Mouse (Mus musculus): ENCODE measurements around the gene Atxn10. TPM values are rescaled to one million over a fixed set of nuclear protein-coding genes. Genes with fewer than 3 reads are reported as not detected.
A peak's percentile ranks its signal among the peaks of the same experiment; 100 is the strongest.

The Atxn10 gene
- polyA plus RNA-seq, 1 experiment = 216 TPM

DNA sequence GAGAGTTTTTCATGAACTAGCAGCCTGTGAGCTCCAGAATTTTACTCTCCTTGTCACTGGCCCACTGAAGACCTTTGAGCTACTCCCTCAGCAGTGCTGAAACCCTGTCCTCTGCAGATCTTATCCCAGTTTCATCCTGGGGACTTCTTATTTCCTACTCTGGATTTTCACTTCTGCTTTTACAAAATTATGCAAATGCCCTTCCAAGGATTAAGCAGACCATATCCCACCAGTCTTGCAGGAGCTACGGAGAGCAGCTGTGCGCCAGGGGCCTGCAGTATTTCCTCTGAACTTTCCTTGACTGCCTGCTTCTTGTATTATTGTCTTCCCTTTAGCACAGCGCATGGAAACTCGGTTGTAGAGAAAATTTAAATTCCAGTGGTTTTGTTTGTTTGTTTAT, 68.7 kb downstream of the Atxn10 start:
- Histone ChIP-seq H3K4me2 (ENCODE audit: low read depth) (no peak overlapping the region), H3K79me2 (ENCODE audit: control insufficient read depth, insufficient read depth) (no peaks in the 10 kb centered on the region), H3K4me3 (no peak overlapping the region), H3ac (ENCODE audit: control insufficient read depth, insufficient read length) (no peak overlapping the region), H3K36me3 (ENCODE audit: control insufficient read depth, insufficient read depth) (no peaks in the 10 kb centered on the region), H3K27me3 (ENCODE audit: control insufficient read depth, insufficient read depth, insufficient read length) (no peaks in the 10 kb centered on the region)
- TF ChIP-seq CEBPB (IDR thresholded peaks at IDR 0.05; ENCODE audit: insufficient read depth, poor library complexity, severe bottlenecking) = no peak
- TF ChIP-seq TCF12 (IDR thresholded peaks at IDR 0.05; ENCODE audit: insufficient read depth, poor library complexity, severe bottlenecking) = no peak
- TF ChIP-seq POLR2A (IDR thresholded peaks at IDR 0.05; ENCODE audit: insufficient read length, low read depth) = no peak
- no peak for TF ChIP-seq MYOG (IDR thresholded peaks at IDR 0.05; ENCODE audit: control insufficient read depth in 1 of 3, insufficient read depth in 1 of 3, insufficient read length in 2 of 3, low read depth in 2 of 3)
- TF ChIP-seq MYOD1 (IDR thresholded peaks at IDR 0.05; ENCODE audit: control insufficient read depth in 1 of 3, insufficient read length in 2 of 3, low read depth in 2 of 3) = no peak
- no peak for TF ChIP-seq SRF (IDR thresholded peaks at IDR 0.05; ENCODE audit: control insufficient read depth, insufficient read length, low read depth)
- no peak for TF ChIP-seq REST (IDR thresholded peaks at IDR 0.05; ENCODE audit: insufficient read depth, insufficient read length)
- no peak for TF ChIP-seq MAX (IDR thresholded peaks at IDR 0.05; ENCODE audit: low read depth)

DNA sequence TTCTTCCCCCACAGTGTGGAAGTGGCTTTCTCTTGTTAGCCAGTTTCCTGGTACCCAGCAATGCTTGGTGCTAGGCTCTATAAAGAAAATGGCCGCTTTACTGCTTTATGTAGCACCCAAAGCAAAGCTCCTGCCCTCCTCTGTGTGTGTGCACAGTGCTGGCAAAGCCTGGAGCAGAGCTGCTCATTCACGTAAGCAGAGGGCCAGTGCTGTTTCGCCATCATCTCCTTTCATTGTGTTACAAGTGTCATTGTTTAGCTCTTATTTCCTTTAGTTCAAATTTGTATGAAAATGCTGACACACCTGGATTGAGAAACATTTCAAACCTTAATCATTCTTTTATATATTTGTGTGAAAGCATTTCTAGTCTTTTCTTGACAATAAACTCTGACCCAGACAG, 69.5 kb downstream of the Atxn10 start:
- no peak overlapping the region for H3K4me3 ChIP-seq
- H3K36me3 ChIP-seq (ENCODE audit: control insufficient read depth, insufficient read depth) = no peaks in the 10 kb centered on the region
- TF ChIP-seq POLR2AphosphoS2 (IDR thresholded peaks at IDR 0.05; ENCODE audit: insufficient read length, low read depth) = no peak
- no peak for TF ChIP-seq REST (IDR thresholded peaks at IDR 0.05; ENCODE audit: insufficient read depth, insufficient read length)
- TF ChIP-seq MAX (IDR thresholded peaks at IDR 0.05; ENCODE audit: low read depth) = no peak
- TF ChIP-seq TCF12 (IDR thresholded peaks at IDR 0.05; ENCODE audit: insufficient read depth, poor library complexity, severe bottlenecking) = no peak
- no peak overlapping the region for H3ac ChIP-seq (ENCODE audit: control insufficient read depth, insufficient read length)
- no peaks in the 10 kb centered on the region for H3K79me2 ChIP-seq (ENCODE audit: control insufficient read depth, insufficient read depth)
- H3K4me2 ChIP-seq (ENCODE audit: low read depth) = no peak overlapping the region
- no peaks in the 10 kb centered on the region for H3K27me3 ChIP-seq (ENCODE audit: control insufficient read depth, insufficient read depth, insufficient read length)

DNA sequence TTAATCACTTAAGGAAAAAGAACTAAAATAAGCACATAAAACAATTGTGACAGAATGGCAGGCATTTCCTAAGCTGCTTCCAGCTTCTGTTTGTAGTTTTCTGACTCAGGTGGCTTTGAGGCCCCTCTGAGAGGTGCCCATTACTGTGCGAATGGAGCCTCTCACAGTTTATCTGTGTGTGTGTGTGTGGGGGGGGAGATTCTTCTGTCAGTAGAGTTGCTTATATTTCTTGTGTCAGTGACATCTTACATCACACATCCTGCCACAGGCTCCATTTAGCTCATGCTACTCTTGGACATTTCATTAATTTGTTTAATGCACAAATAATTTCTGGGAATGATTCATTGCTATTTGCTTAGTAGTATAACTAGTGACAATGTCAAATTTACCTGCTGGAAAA, 70.8 kb downstream of the Atxn10 start:
- Histone ChIP-seq H3K4me3 (no peak overlapping the region), H3K4me2 (ENCODE audit: low read depth) (no peak overlapping the region), H3K27me3 (ENCODE audit: control insufficient read depth, insufficient read depth, insufficient read length) (no peaks in the 10 kb centered on the region), H3ac (ENCODE audit: control insufficient read depth, insufficient read length) (no peak overlapping the region), H3K79me2 (ENCODE audit: control insufficient read depth, insufficient read depth) (no peaks in the 10 kb centered on the region), H3K36me3 (ENCODE audit: control insufficient read depth, insufficient read depth) (no peaks in the 10 kb centered on the region)
- TF ChIP-seq TCF12 (IDR thresholded peaks at IDR 0.05; ENCODE audit: insufficient read depth, poor library complexity, severe bottlenecking) (no peak), POLR2A (IDR thresholded peaks at IDR 0.05; ENCODE audit: insufficient read length, low read depth) (no peak), MYOG (IDR thresholded peaks at IDR 0.05; ENCODE audit: control insufficient read depth in 1 of 3, insufficient read depth in 1 of 3, insufficient read length in 2 of 3, low read depth in 2 of 3) (no peak), REST (IDR thresholded peaks at IDR 0.05; ENCODE audit: insufficient read depth, insufficient read length) (no peak), E2F4 (IDR thresholded peaks at IDR 0.05; ENCODE audit: insufficient read depth) (no peak), POLR2AphosphoS2 (IDR thresholded peaks at IDR 0.05; ENCODE audit: insufficient read length, low read depth) (no peak), MAX (IDR thresholded peaks at IDR 0.05; ENCODE audit: low read depth) (no peak), SRF (IDR thresholded peaks at IDR 0.05; ENCODE audit: control insufficient read depth, insufficient read length, low read depth) (no peak), USF1 (IDR thresholded peaks at IDR 0.05; ENCODE audit: low read depth) (no peak), MYOD1 (IDR thresholded peaks at IDR 0.05; ENCODE audit: control insufficient read depth in 1 of 3, insufficient read length in 2 of 3, low read depth in 2 of 3) (no peak), TCF3 (IDR thresholded peaks at IDR 0.05; ENCODE audit: insufficient read length, low read depth) (no peak), CEBPB (IDR thresholded peaks at IDR 0.05; ENCODE audit: insufficient read depth, poor library complexity, severe bottlenecking) (no peak)

DNA sequence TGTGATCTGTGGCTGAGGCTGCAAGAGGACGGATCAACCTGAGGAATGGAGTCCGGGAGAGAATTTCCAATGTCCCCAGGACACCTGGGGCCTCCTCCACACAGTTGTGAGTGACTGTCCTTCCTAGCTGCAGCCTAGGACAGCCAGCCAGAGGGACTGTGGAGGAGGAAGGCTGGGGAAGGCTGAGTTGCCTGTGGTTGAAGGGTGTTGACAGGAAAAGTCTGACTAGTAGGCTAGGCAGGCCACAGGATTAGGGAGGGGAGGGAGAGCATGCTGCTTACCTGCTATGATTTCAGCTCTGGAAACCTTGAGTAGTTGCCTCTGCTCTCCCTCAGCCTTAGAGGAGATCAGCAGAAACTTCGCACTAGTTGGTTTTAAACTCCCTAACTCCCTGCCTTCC, 71.3 kb downstream of the Atxn10 start:
- TF ChIP-seq CEBPB (IDR thresholded peaks at IDR 0.05; ENCODE audit: insufficient read depth, poor library complexity, severe bottlenecking) = no peak
- TF ChIP-seq TCF3 (IDR thresholded peaks at IDR 0.05; ENCODE audit: insufficient read length, low read depth) = no peak
- no peak for TF ChIP-seq TCF12 (IDR thresholded peaks at IDR 0.05; ENCODE audit: insufficient read depth, poor library complexity, severe bottlenecking)
- TF ChIP-seq POLR2AphosphoS2 (IDR thresholded peaks at IDR 0.05; ENCODE audit: insufficient read length, low read depth) = no peak
- TF ChIP-seq E2F4 (IDR thresholded peaks at IDR 0.05; ENCODE audit: insufficient read depth) = no peak
- TF ChIP-seq POLR2A (IDR thresholded peaks at IDR 0.05; ENCODE audit: insufficient read length, low read depth) = no peak
- TF ChIP-seq MYOD1 (IDR thresholded peaks at IDR 0.05; ENCODE audit: control insufficient read depth in 1 of 3, insufficient read length in 2 of 3, low read depth in 2 of 3) = peak in 1 of 3 experiments; percentile 52
- no peak for TF ChIP-seq USF1 (IDR thresholded peaks at IDR 0.05; ENCODE audit: low read depth)
- TF ChIP-seq MAX (IDR thresholded peaks at IDR 0.05; ENCODE audit: low read depth) = no peak
- no peak for TF ChIP-seq SRF (IDR thresholded peaks at IDR 0.05; ENCODE audit: control insufficient read depth, insufficient read length, low read depth)
- peak in 1 of 3 experiments; percentile 37 for TF ChIP-seq MYOG (IDR thresholded peaks at IDR 0.05; ENCODE audit: control insufficient read depth in 1 of 3, insufficient read depth in 1 of 3, insufficient read length in 2 of 3, low read depth in 2 of 3)
- no peak for TF ChIP-seq REST (IDR thresholded peaks at IDR 0.05; ENCODE audit: insufficient read depth, insufficient read length)
- H3K79me2 ChIP-seq (ENCODE audit: control insufficient read depth, insufficient read depth) = no peaks in the 10 kb centered on the region
- H3K36me3 ChIP-seq (ENCODE audit: control insufficient read depth, insufficient read depth) = no peaks in the 10 kb centered on the region
- H3ac ChIP-seq (ENCODE audit: control insufficient read depth, insufficient read length) = no peak overlapping the region
- no peaks in the 10 kb centered on the region for H3K27me3 ChIP-seq (ENCODE audit: control insufficient read depth, insufficient read depth, insufficient read length)
- H3K4me2 ChIP-seq (ENCODE audit: low read depth) = no peak overlapping the region
- H3K4me3 ChIP-seq = no peak overlapping the region

DNA sequence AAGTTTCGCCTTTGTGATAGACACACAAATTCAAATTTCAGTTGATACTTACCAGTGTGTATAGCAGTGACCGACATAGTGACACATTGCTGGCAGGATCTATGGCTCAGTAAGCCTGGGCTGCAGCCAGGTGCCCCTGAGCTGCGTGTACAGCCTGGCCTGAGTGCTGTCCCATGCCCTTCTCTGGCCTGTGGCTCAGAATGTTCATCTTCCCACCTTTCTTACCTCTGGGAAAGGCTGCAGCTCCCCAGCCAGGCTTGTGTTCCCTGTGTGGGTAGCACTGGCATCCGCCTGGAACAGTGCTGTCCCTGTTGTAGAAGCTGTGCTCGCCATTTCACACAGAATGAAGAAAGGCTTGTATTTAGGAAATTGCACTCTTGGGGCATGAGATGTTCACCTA, 72.7 kb downstream of the Atxn10 start:
- Histone ChIP-seq H3K4me3 (no peak overlapping the region), H3K36me3 (ENCODE audit: control insufficient read depth, insufficient read depth) (no peaks in the 10 kb centered on the region), H3K27me3 (ENCODE audit: control insufficient read depth, insufficient read depth, insufficient read length) (no peaks in the 10 kb centered on the region), H3ac (ENCODE audit: control insufficient read depth, insufficient read length) (no peak overlapping the region), H3K4me2 (ENCODE audit: low read depth) (no peak overlapping the region), H3K79me2 (ENCODE audit: control insufficient read depth, insufficient read depth) (peaks cover 4% of the 10 kb centered on the region)
- TF ChIP-seq USF1 (IDR thresholded peaks at IDR 0.05; ENCODE audit: low read depth) = no peak
- no peak for TF ChIP-seq CEBPB (IDR thresholded peaks at IDR 0.05; ENCODE audit: insufficient read depth, poor library complexity, severe bottlenecking)
- TF ChIP-seq MYOD1 (IDR thresholded peaks at IDR 0.05; ENCODE audit: control insufficient read depth in 1 of 3, insufficient read length in 2 of 3, low read depth in 2 of 3) = no peak
- no peak for TF ChIP-seq TCF3 (IDR thresholded peaks at IDR 0.05; ENCODE audit: insufficient read length, low read depth)
- no peak for TF ChIP-seq POLR2AphosphoS2 (IDR thresholded peaks at IDR 0.05; ENCODE audit: insufficient read length, low read depth)
- TF ChIP-seq MAX (IDR thresholded peaks at IDR 0.05; ENCODE audit: low read depth) = no peak
- no peak for TF ChIP-seq E2F4 (IDR thresholded peaks at IDR 0.05; ENCODE audit: insufficient read depth)

Data from myocyte (in vitro differentiated cells).